Mouse (Mus musculus) myocyte (in vitro differentiated cells): ENCODE results near the gene Rbm8a. TPM values are rescaled to one million over a fixed set of nuclear protein-coding genes. Genes with fewer than 3 reads are reported as not detected.

Experiments used
- H3K27me3 ChIP-seq: one replicate; pipeline ENCODE4 v1.6.1; 2011; ENCODE audit not compliant: control insufficient read depth, insufficient read depth, insufficient read length
- H3K36me3 ChIP-seq: one replicate; pipeline ENCODE4 v1.6.1; 2011; ENCODE audit not compliant: control insufficient read depth, insufficient read depth
- H3K4me2 ChIP-seq: one replicate; pipeline ENCODE4 v1.6.1; 2011; ENCODE audit warnings: low read depth, control low read depth
- H3K4me3 ChIP-seq: one replicate; pipeline ENCODE4 v1.5.1; 2011; ENCODE audit warnings: mild to moderate bottlenecking, control low read depth, moderate library complexity
- H3K79me2 ChIP-seq: one replicate; pipeline ENCODE4 v1.6.1; 2011; ENCODE audit not compliant: control insufficient read depth, insufficient read depth
- H3ac ChIP-seq: one replicate; pipeline ENCODE4 v1.6.1; 2011; ENCODE audit not compliant: control insufficient read depth, insufficient read length
- CEBPB ChIP-seq: IDR thresholded peaks from 2 replicates; pipeline ENCODE4 v1.6.1; 2011; ENCODE audit warnings: mild to moderate bottlenecking, moderate library complexity; ENCODE audit not compliant: poor library complexity, insufficient read depth, severe bottlenecking
- E2F4 ChIP-seq: IDR thresholded peaks from one replicate; pipeline ENCODE4 v1.6.1; 2011; ENCODE audit warnings: mild to moderate bottlenecking, control low read depth, moderate library complexity; ENCODE audit not compliant: insufficient read depth
- MAX ChIP-seq: IDR thresholded peaks from one replicate; pipeline ENCODE4 v1.6.1; 2011; ENCODE audit warnings: low read depth, mild to moderate bottlenecking, control low read depth
- MYOD1 ChIP-seq, 3 experiments: IDR thresholded peaks; one replicate each; pipeline ENCODE4 v1.6.1; 2011; ENCODE audit warnings: control low read depth in 2 of 3, low read depth in 2 of 3, mild to moderate bottlenecking in 2 of 3, moderate library complexity in 1 of 3; ENCODE audit not compliant: insufficient read length in 2 of 3, control insufficient read depth in 1 of 3
- MYOG ChIP-seq, 3 experiments: IDR thresholded peaks; one replicate each; pipeline ENCODE4 v1.6.1; 2011; ENCODE audit warnings: control low read depth in 2 of 3, low read depth in 2 of 3, mild to moderate bottlenecking in 2 of 3; ENCODE audit not compliant: insufficient read length in 2 of 3, control insufficient read depth in 1 of 3, insufficient read depth in 1 of 3
- POLR2A ChIP-seq: IDR thresholded peaks from one replicate; pipeline ENCODE4 v1.6.1; 2011; ENCODE audit warnings: low read depth, mild to moderate bottlenecking, control low read depth, moderate library complexity; ENCODE audit not compliant: insufficient read length
- POLR2AphosphoS2 ChIP-seq: IDR thresholded peaks from one replicate; pipeline ENCODE4 v1.6.1; 2011; ENCODE audit warnings: low read depth, control low read depth; ENCODE audit not compliant: insufficient read length
- REST ChIP-seq: IDR thresholded peaks from one replicate; pipeline ENCODE4 v1.6.1; 2011; ENCODE audit warnings: mild to moderate bottlenecking, control low read depth, moderate library complexity; ENCODE audit not compliant: insufficient read depth, insufficient read length
- SRF ChIP-seq: IDR thresholded peaks from one replicate; pipeline ENCODE4 v1.6.1; 2011; ENCODE audit warnings: low read depth; ENCODE audit not compliant: control insufficient read depth, insufficient read length
- TCF12 ChIP-seq: IDR thresholded peaks from one replicate; pipeline ENCODE4 v1.6.1; 2011; ENCODE audit warnings: mild to moderate bottlenecking, control low read depth; ENCODE audit not compliant: poor library complexity, insufficient read depth, severe bottlenecking
- TCF3 ChIP-seq: IDR thresholded peaks from one replicate; pipeline ENCODE4 v1.6.1; 2011; ENCODE audit warnings: low read depth, control low read depth; ENCODE audit not compliant: insufficient read length
- USF1 ChIP-seq: IDR thresholded peaks from one replicate; pipeline ENCODE4 v1.6.1; 2011; ENCODE audit warnings: low read depth, mild to moderate bottlenecking, control low read depth, moderate library complexity
- polyA plus RNA-seq: library from polyadenylated mRNA; unstranded; fragments of >200 nt; fragmentation: generic; extraction: Trizol; gene quantifications from one replicate; pipeline ENCODE4 v1.2.1, GENCODE M21; 2012; ENCODE audit warnings: missing spikeins

Gene Rbm8a
- polyA plus RNA-seq, 1 experiment: 68.4 TPM

DNA sequence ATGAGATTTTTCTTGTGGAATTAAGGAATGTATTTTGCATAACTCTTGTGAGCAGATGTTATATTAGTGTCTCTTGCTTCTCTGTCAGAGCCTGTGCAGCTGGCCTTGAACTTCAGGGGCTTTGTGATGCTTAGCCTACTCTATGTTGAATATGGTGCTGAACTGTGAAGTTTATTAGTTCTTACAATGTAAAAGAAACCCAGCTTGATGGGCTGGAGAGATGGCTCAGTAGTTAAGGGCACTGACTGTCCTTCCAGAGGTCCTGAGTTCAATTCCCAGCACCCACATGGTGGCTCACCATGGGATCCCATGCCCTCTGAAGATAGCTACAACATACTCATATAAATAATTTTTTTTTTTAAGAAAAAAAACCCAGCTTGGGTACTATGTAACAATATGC lies 2.3 kb downstream of the Rbm8a start:
- H3K4me3 ChIP-seq: no peak overlapping the region
- no peak overlapping the region for H3K4me2 ChIP-seq
- H3K27me3 ChIP-seq: no peaks in the 10 kb centered on the region
- H3K36me3 ChIP-seq: peaks cover 10% of the 10 kb centered on the region
- TF ChIP-seq E2F4 (no peak), POLR2A (no peak), TCF12 (no peak), SRF (no peak)
- H3ac ChIP-seq: no peak overlapping the region
- H3K79me2 ChIP-seq: peaks cover 18% of the 10 kb centered on the region

DNA sequence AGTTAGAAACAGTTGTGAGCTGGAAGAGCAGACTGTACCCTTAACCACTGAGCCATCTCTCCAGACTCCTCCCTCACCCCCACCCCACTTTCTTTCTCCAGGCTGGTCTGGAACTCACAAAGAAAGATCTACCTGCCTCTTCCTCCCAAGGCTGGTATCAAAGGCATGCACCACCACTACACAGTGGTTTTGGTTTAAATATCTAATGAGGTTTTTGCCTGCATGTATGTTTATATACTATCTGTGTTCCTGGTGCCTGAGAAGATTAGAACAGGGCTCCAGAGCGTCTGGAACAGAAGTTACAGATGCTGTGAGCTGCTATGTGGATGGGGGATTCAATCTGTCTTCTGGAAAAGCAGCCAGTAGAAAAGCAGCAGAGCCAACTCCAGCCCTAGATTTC lies 4.3 kb downstream of the Rbm8a start:
- peaks cover 10% of the 10 kb centered on the region for H3K36me3 ChIP-seq
- no peaks in the 10 kb centered on the region for H3K27me3 ChIP-seq
- no peak overlapping the region for H3K4me3 ChIP-seq
- H3ac ChIP-seq: no peak overlapping the region
- H3K79me2 ChIP-seq: peaks cover 18% of the 10 kb centered on the region
- no peak overlapping the region for H3K4me2 ChIP-seq
- TF ChIP-seq TCF3: no peak
- TF ChIP-seq MAX: no peak
- no peak for TF ChIP-seq E2F4
- no peak for TF ChIP-seq POLR2A
- no peak for TF ChIP-seq REST
- no peak for TF ChIP-seq MYOG (IDR thresholded peaks at IDR 0.05; ENCODE audit: control insufficient read depth in 1 of 3, insufficient read depth in 1 of 3, insufficient read length in 2 of 3, low read depth in 2 of 3)
- no peak for TF ChIP-seq USF1
- TF ChIP-seq MYOD1 (IDR thresholded peaks at IDR 0.05; ENCODE audit: control insufficient read depth in 1 of 3, insufficient read length in 2 of 3, low read depth in 2 of 3): no peak
- no peak for TF ChIP-seq SRF
- no peak for TF ChIP-seq TCF12
- no peak for TF ChIP-seq POLR2AphosphoS2
- TF ChIP-seq CEBPB: no peak

DNA sequence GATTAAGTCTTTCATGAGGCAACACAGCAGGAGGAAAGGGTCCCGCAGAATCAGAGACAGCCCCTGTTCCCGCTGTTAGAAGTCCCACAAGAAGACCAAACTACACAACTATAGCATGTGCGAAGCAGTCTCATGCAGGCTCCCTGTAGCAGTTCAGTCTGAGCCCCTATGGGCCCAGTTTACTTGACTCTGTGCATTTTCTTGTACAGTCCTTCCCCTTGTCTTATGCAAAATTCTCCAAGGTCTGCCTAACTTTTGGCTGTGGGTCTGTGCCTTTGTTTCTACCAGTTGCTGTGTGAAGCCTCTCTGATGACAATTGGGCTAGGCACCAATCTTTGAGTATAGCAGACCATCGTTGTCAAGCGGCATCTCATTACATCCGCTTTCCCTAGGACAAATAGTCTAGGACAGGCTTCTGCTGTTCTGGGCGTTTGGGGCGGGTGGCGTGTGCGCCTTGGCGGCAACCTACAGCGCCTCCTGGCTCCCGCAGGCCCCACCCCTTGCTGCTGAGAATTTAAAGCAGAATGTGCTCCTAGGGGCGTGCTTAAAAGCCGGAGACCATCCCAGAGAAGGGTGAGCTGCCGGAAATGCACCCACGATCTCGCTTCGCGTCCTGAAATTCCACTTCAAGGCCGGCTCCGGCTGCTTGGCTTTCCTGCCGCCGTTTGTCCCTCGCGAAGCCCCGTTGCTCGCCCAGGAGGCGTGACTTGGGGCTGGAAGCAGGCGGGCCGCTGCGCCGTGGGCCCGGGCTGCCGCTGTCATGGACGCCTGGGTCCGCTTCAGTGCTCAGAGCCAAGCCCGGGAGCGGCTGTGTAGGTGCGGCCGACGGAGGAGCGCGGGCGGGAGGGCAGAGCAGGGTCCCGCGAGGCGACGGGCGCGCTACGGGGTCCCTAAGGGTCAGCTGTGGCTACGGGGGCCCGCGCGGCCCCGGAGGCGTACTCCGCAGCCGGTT lies 5.5 kb downstream of the Rbm8a start, which contains the start of the genes Pex11b and Gm42957:
Gene Pex11b (plus strand): TSS at position 449 of the 952 bp plus-strand sequence.
Gene Gm42957 (plus strand): TSS at position 547 of the 952 bp plus-strand sequence.
- Histone ChIP-seq H3K36me3 (peaks cover 10% of the 10 kb centered on the region), H3K79me2 (peaks cover 15% of the 10 kb centered on the region), H3K27me3 (no peaks in the 10 kb centered on the region), H3K4me3 (peak within 1 kb of the TSS; percentile 62), H3ac (peak within 1 kb of the TSS; percentile 41), H3K4me2 (peak within 1 kb of the TSS; percentile 79)
- TF ChIP-seq POLR2AphosphoS2 (peak; percentile 17), REST (no peak), E2F4 (no peak), USF1 (no peak), MYOG (IDR thresholded peaks at IDR 0.05; ENCODE audit: control insufficient read depth in 1 of 3, insufficient read depth in 1 of 3, insufficient read length in 2 of 3, low read depth in 2 of 3) (peak in 1 of 3 experiments; percentile 14), POLR2A (peak; percentile 73), TCF3 (no peak), MAX (no peak), TCF12 (no peak), CEBPB (no peak)

DNA sequence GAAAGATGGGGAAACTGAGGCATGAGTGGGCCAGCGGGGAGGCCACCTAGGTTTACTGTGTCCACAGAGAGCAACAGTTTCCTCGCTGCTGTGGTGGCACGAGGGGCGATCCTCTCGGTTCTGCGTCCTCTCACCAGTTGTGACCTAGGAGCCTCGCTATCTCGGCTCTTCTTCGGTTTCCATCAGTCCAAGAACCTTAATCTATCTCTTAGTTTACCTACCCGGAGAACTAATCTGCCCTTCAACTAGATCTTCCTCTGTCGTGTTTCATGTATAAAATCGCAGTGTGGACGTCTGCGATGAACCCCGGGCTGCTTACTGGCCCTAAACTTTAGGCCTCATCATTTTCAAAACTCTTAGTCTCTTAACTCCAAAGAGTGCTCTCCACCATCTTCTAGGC lies 6.2 kb downstream of the Rbm8a start:
- H3K36me3 ChIP-seq: peaks cover 10% of the 10 kb centered on the region
- peaks cover 8% of the 10 kb centered on the region for H3K79me2 ChIP-seq
- H3K27me3 ChIP-seq: no peaks in the 10 kb centered on the region
- TF ChIP-seq TCF3 (no peak), E2F4 (no peak), REST (no peak), CEBPB (no peak), MYOG (IDR thresholded peaks at IDR 0.05; ENCODE audit: control insufficient read depth in 1 of 3, insufficient read depth in 1 of 3, insufficient read length in 2 of 3, low read depth in 2 of 3) (no peak), POLR2A (no peak), MYOD1 (IDR thresholded peaks at IDR 0.05; ENCODE audit: control insufficient read depth in 1 of 3, insufficient read length in 2 of 3, low read depth in 2 of 3) (no peak), SRF (no peak), POLR2AphosphoS2 (no peak), MAX (no peak), TCF12 (no peak), USF1 (no peak)
- H3K4me2 ChIP-seq: peak overlapping the region; percentile 79
- peak overlapping the region; percentile 62 for H3K4me3 ChIP-seq
- peak overlapping the region; percentile 41 for H3ac ChIP-seq
